Mouse (Mus musculus) E14TG2a.4 (cell line): ENCODE measurements around the gene Slc25a29.

Source experiments
- CTCF ChIP-seq: conservative IDR thresholded peaks from 2 replicates; pipeline ENCODE4 v1.5.1; 2014; ENCODE audit warnings: low read length
- POU5F1 ChIP-seq: IDR thresholded peaks from 2 replicates; pipeline ENCODE4 v1.6.1; 2014; ENCODE audit warnings: low read length, borderline replicate concordance

DNA sequence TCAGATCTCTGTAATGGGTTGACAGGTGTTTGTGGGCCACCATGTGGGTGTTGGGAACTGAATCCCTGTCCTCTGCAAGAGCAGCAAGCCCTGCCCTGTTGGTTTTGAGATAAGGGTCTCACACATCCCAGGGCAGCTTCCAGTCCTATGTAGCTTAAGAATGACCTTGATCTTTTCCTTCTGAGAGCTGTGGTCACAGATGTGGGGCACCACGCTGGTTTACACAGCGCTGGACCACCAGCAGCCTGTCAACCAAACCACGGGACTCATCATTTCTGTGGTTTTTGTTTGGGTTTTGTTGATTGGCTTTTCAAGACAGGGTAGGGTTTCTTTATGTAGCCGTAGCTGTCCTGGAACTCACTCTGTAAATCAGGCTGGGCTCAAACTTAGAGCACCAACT is 50.5 kb downstream of the Slc25a29 start:
- no peak for TF ChIP-seq CTCF
- TF ChIP-seq POU5F1 = no peak
